Mouse (Mus musculus): Measurements from ENCODE around the gene Man1a2. TPM values are rescaled to one million over a fixed set of nuclear protein-coding genes. Genes with fewer than 3 reads are reported as not detected.
A peak's percentile ranks its signal among the peaks of the same experiment; 100 is the strongest.

Man1a2 gene
- 74.3 and 74.4 TPM in 2 replicates for polyA plus RNA-seq (2015; fragmentation: Nextera tagmentation; extraction: Ambion mirVana)

DNA sequence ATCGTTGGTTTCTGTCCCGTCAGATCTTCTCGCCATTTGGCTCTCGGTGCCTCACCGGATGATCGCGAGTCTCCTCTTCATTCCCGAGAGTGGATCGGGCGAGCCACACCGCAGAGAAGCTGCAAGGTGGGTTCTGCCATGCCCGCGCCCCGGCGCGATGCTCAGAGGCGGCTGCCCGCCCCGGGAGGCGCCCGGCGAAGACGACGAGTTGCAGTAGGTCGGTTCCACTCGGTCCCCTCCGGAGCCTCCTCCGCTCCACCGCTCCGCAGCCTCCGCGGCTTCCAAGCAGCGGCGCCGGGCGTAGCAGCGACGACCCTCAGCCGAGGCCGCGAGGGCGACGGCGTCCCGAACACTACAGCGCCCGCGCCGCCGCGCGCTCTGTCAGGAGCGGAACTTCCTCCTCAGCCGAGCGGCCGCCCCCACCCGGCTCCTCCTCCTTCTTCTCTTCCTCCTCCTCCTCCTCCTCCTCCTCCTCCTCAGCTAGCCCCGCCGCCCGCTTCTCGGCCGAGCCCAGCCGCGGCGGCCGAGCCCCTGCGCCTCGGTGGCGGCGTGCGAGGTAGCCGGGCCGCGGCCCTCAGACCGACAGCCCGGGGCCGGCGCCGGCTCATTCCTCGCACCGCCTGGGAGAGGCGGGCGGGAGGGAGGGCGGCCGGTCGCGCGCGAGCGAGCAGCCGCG is at the start of gene Man1a2:
Gene Man1a2, minus strand, starts transcription at position 417 of the 676 bp plus-strand sequence.
- TF ChIP-seq EP300 (IDR thresholded peaks at IDR 0.05): no peak
- TF ChIP-seq CTCF (IDR thresholded peaks at IDR 0.05): no peak
- peak within 1 kb of the TSS; percentile 85 for H3K4me2 ChIP-seq (replicated peaks; ENCODE audit: low read depth, low read length)
- ATAC-seq: peak; percentile 91
- WGBS: under 1% methylated on average over 45 of the region's 92 CpGs
- peak within 1 kb of the TSS; percentile 96 for H3K27ac ChIP-seq (ENCODE audit: low read length)
- no peaks in the 10 kb centered on the region for H3K36me3 ChIP-seq (ENCODE audit: insufficient read depth, low read length)
- H3K4me1 ChIP-seq (ENCODE audit: insufficient read depth, low read depth, low read length): peaks cover 11% of the 10 kb centered on the region; the same call in 1 of the 2 replicates
- no peaks in the 10 kb centered on the region for H3K27me3 ChIP-seq (replicated peaks; ENCODE audit: insufficient read depth, low read length)
- peak; percentile 91 for DNase-seq (ENCODE audit: low spot score)
- H3K9ac ChIP-seq (replicated peaks; ENCODE audit: low read depth): peak within 1 kb of the TSS; percentile 83
- H3K9me3 ChIP-seq (ENCODE audit: low read length): no peaks in the 10 kb centered on the region
- peak within 1 kb of the TSS; percentile 88 for H3K4me3 ChIP-seq (ENCODE audit: low read depth, low read length)

DNA sequence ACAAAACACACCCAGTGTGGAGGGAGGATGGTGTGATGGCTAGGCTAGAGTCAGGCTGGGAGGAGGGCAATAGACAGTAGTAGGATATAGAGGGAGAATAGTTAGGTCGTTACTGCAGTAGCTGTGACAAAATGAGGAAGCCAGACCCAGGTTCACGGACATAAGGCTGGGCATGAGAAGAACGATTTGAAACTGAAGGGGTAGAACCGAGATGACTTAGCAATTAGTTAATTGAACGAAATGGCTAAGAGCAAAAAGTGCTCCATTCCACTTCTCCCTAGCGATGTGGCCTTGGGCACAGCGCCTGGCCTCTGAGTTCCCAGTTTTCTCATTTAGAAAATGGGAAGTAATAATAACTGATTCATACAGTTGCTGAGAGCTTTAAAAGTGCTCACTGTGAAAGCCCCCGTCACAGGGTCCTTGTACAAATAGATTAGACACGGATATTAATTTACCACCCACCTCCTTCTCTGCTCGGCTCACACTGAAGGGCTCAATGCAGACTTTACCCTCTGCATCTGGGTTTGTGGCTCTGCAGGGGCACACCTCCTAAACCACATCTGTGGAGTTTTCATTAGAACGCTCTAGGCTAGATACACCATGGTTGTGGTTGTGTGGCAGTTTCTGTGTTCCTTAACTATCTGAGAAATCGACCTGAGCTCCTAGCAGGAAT is 49.3 kb upstream of the Man1a2 start:
- Histone ChIP-seq H3K27me3 (replicated peaks; ENCODE audit: insufficient read depth, low read length) (no peaks in the 10 kb centered on the region), H3K9me3 (ENCODE audit: low read length) (no peaks in the 10 kb centered on the region), H3K9ac (replicated peaks; ENCODE audit: low read depth) (no peak overlapping the region), H3K36me3 (ENCODE audit: insufficient read depth, low read length) (no peaks in the 10 kb centered on the region), H3K4me2 (replicated peaks; ENCODE audit: low read depth, low read length) (no peak overlapping the region), H3K4me3 (ENCODE audit: low read depth, low read length) (no peak overlapping the region), H3K27ac (ENCODE audit: low read length) (no peak overlapping the region), H3K4me1 (ENCODE audit: insufficient read depth, low read depth, low read length) (no peaks in the 10 kb centered on the region)
- TF ChIP-seq CTCF (IDR thresholded peaks at IDR 0.05) (no peak), EP300 (IDR thresholded peaks at IDR 0.05) (no peak)
- ATAC-seq (no peak), DNase-seq (ENCODE audit: low spot score) (no peak)
- 76% methylated on average over 12 of the region's 12 CpGs for WGBS

DNA sequence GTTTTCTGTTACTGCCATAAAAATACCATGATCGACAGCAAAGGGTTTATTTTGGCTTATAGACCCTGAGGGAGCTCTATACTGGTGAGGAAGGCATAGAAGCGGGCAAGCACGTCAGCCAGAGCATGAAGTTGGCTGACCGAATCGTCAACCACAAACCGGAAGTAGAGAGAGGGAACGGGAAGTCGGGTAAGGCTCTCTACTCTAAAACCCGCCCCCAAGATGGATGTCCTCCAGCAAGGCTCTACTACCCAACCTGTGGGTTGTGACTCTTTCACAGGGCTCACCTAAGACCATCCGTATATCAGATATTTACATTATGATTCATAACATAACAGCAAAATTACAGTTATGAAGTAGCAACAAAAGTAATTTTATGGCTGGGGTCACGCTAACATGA is 46.6 kb upstream of the Man1a2 start:
- ATAC-seq (no peak), DNase-seq (ENCODE audit: low spot score) (no peak)
- H3K4me1 ChIP-seq (ENCODE audit: insufficient read depth, low read depth, low read length): no peaks in the 10 kb centered on the region
- TF ChIP-seq CTCF (IDR thresholded peaks at IDR 0.05): no peak
- no peak for TF ChIP-seq EP300 (IDR thresholded peaks at IDR 0.05)
- H3K9me3 ChIP-seq (ENCODE audit: low read length): no peaks in the 10 kb centered on the region
- no peak overlapping the region for H3K9ac ChIP-seq (replicated peaks; ENCODE audit: low read depth)
- H3K36me3 ChIP-seq (ENCODE audit: insufficient read depth, low read length): no peaks in the 10 kb centered on the region
- 90% methylated on average over 11 of the region's 11 CpGs for WGBS
- no peak overlapping the region for H3K27ac ChIP-seq (ENCODE audit: low read length)
- no peak overlapping the region for H3K4me2 ChIP-seq (replicated peaks; ENCODE audit: low read depth, low read length)
- H3K27me3 ChIP-seq (replicated peaks; ENCODE audit: insufficient read depth, low read length): no peaks in the 10 kb centered on the region
- H3K4me3 ChIP-seq (ENCODE audit: low read depth, low read length): no peak overlapping the region

DNA sequence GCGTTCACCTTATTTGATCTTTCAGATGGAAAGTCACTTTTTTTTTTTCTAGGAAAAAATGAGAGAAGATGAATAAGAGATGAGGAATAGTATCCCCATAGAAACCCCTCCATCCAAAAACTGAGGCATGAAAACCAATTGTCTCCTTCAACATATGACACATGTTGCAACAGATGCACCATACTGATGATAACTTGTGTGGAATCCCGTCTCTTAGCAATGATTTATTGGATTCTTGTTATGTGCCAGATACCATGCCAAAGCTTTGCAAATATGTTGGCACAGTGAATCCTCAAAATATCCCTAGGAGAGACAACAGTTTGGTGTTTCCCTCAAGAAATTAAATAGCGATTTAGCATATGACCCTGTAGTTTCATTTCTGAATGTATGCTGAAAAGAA is 46.0 kb upstream of the Man1a2 start:
- Histone ChIP-seq H3K9ac (replicated peaks; ENCODE audit: low read depth) (no peak overlapping the region), H3K4me2 (replicated peaks; ENCODE audit: low read depth, low read length) (no peak overlapping the region), H3K4me3 (ENCODE audit: low read depth, low read length) (no peak overlapping the region), H3K9me3 (ENCODE audit: low read length) (no peaks in the 10 kb centered on the region), H3K4me1 (ENCODE audit: insufficient read depth, low read depth, low read length) (no peaks in the 10 kb centered on the region), H3K36me3 (ENCODE audit: insufficient read depth, low read length) (no peaks in the 10 kb centered on the region), H3K27me3 (replicated peaks; ENCODE audit: insufficient read depth, low read length) (no peaks in the 10 kb centered on the region), H3K27ac (ENCODE audit: low read length) (no peak overlapping the region)
- no peak for ATAC-seq
- WGBS: 84% methylated on average over 3 of the region's 3 CpGs
- TF ChIP-seq EP300 (IDR thresholded peaks at IDR 0.05): no peak
- DNase-seq (ENCODE audit: low spot score): no peak

DNA sequence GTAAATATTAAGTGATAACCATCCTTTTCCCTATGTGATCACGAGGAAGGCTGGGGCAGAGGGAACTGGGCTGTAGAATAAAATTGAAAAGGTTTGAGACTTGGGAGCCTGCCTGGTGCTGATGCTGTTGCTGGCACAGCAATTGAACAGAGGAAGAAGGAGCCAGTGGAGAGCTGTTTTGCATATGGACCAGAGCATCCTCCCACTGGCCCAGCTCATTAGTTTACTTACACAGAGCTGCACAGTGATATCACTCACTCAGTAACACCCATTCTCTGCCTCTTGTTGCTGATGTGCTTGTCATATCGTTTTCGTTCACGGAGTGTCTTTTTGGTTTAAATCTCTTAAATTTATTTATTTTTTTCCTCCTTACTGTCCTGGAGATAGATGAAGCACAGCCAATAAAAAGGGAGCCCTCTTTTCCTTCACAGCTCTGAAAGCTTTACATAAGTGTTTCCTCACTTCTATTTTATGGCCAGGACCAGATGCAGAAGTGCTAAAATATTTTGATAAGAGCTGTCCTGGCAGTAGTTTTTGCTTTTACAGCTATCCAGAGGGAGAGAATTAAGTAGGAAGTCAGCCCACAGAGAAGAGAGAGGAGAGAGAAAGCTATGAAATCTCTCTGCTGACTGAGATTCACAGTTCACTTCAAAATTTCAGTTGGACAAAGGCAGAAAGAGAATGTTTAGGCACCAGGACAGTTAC is 42.9 kb upstream of the Man1a2 start:
- no peak for ATAC-seq
- Histone ChIP-seq H3K27ac (ENCODE audit: low read length) (no peak overlapping the region), H3K9me3 (ENCODE audit: low read length) (no peaks in the 10 kb centered on the region), H3K4me2 (replicated peaks; ENCODE audit: low read depth, low read length) (no peak overlapping the region), H3K9ac (replicated peaks; ENCODE audit: low read depth) (no peak overlapping the region), H3K36me3 (ENCODE audit: insufficient read depth, low read length) (no peaks in the 10 kb centered on the region), H3K27me3 (replicated peaks; ENCODE audit: insufficient read depth, low read length) (no peaks in the 10 kb centered on the region), H3K4me3 (ENCODE audit: low read depth, low read length) (no peak overlapping the region), H3K4me1 (ENCODE audit: insufficient read depth, low read depth, low read length) (no peaks in the 10 kb centered on the region)
- no peak for DNase-seq (ENCODE audit: low spot score)
- TF ChIP-seq EP300 (IDR thresholded peaks at IDR 0.05): no peak
- TF ChIP-seq CTCF (IDR thresholded peaks at IDR 0.05): no peak
- WGBS: 54% methylated on average over 4 of the region's 4 CpGs

DNA sequence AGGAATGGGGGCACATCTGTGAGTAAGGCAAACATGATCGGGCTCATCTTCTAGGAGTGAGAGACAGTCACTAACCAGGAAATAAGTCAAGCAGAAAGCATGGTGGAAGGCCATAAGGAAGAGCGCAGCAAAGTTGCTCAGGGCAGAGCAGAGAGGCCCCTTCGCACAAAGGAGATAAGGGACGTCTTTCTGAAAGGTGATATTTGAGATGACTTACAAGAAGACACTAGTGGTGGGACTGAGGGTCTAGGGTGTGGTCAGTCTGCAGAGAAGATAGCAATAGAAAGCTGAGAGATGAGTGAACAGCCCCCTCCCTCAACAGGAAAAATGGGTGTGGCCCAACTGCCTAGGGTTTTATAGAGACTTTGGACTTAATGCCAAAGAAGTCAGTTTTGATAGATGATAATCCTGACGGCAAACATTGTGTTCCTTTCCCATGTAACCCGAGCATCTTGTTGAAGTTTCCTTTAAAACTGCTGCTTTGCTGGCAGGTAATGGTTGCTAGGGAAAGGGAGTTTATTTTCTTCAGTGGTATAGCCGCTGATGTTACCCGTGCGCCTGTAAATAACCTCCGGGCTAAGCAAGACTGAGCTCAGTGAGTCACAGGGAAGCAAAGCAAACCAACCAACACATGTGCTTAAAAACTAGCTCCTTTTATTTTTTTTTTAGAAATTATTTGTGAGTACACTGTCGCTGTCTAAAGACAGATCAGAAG is 40.8 kb upstream of the Man1a2 start:
- Histone ChIP-seq H3K27ac (ENCODE audit: low read length) (no peak overlapping the region), H3K4me2 (replicated peaks; ENCODE audit: low read depth, low read length) (no peak overlapping the region), H3K4me1 (ENCODE audit: insufficient read depth, low read depth, low read length) (no peaks in the 10 kb centered on the region), H3K36me3 (ENCODE audit: insufficient read depth, low read length) (no peaks in the 10 kb centered on the region), H3K9me3 (ENCODE audit: low read length) (no peaks in the 10 kb centered on the region), H3K27me3 (replicated peaks; ENCODE audit: insufficient read depth, low read length) (no peaks in the 10 kb centered on the region), H3K9ac (replicated peaks; ENCODE audit: low read depth) (no peak overlapping the region), H3K4me3 (ENCODE audit: low read depth, low read length) (no peak overlapping the region)
- WGBS: 72% methylated on average over 11 of the region's 11 CpGs
- ATAC-seq (no peak), DNase-seq (ENCODE audit: low spot score) (no peak)
- no peak for TF ChIP-seq CTCF (IDR thresholded peaks at IDR 0.05)
